Mouse (Mus musculus) thymus, postnatal 36 days (tissue): ENCODE measurements around the gene Stxbp5l.
"Not testable (repeated sequence)": the region's sequence is repeated elsewhere in the genome, so short reads cannot be mapped to it uniquely, and the experiment has no call there.

Source experiments
- DNase-seq, 2 experiments: peaks; one replicate each; pipeline ENCODE4 v3.0.0; 2022; ENCODE audit warnings: mixed read lengths in 2 of 2

The Stxbp5l gene

GRCm38 (mm10) chr16:37273681-37274080, 111.1 kb downstream of the Stxbp5l start:
- DNase-seq, result no peak

- no peak for DNase-seq
These were observed 123.1 kb downstream of the Stxbp5l start for GRCm38 (mm10) chr16:37261678-37262077.

GRCm38 (mm10) chr16:37219151-37219550, 165.6 kb downstream of the Stxbp5l start:
- no peak for DNase-seq

GRCm38 (mm10) chr16:37208783-37209182, 176.0 kb downstream of the Stxbp5l start:
- DNase-seq, result no peak

- no peak for DNase-seq
These were observed 190.6 kb downstream of the Stxbp5l start for GRCm38 (mm10) chr16:37194152-37194551.

- not testable (repeated sequence) for DNase-seq
These were observed 259.6 kb downstream of the Stxbp5l start for GRCm38 (mm10) chr16:37125190-37125589.

GRCm38 (mm10) chr16:37109285-37109684, 275.5 kb downstream of the Stxbp5l start:
- no peak for DNase-seq

GRCm38 (mm10) chr16:37108763-37109162, 276.0 kb downstream of the Stxbp5l start:
- DNase-seq, result no peak

- DNase-seq, result peak; percentile 29 to 30
These were observed 290.5 kb downstream of the Stxbp5l start for GRCm38 (mm10) chr16:37094169-37094833.

- DNase-seq, result no peak
These were observed 295.1 kb downstream of the Stxbp5l start for GRCm38 (mm10) chr16:37089648-37090047.

GRCm38 (mm10) chr16:37072354-37072753, 312.4 kb downstream of the Stxbp5l start:
- DNase-seq, result no peak
